Mouse (Mus musculus): ENCODE data around the gene Nup50.

GRCm38 (mm10) chr15:84986171-84987019 lies 63.2 kb downstream of the Nup50 start:
- no peak for TF ChIP-seq CTCF (IDR thresholded peaks at IDR 0.05 in 2 of 3, conservative IDR thresholded peaks at IDR 0.05 in 1 of 3; ENCODE audit: control insufficient read depth in 1 of 3, insufficient read depth in 1 of 3, low read depth in 2 of 3, low read length in 3 of 3, poor library complexity in 1 of 3, severe bottlenecking in 1 of 3)
- TF ChIP-seq GATA1 (IDR thresholded peaks at IDR 0.05; ENCODE audit: low read depth, low read length), result no peak
